Mouse (Mus musculus) liver, embryonic 14.5 days (tissue): ENCODE data around the gene Dus4l.
"Not testable (repeated sequence)": the region's sequence is repeated elsewhere in the genome, so short reads cannot be mapped to it uniquely, and the experiment has no call there.

Experiments
- CTCF ChIP-seq: IDR thresholded peaks from 2 replicates; pipeline ENCODE4 v1.5.1; 2016; ENCODE audit warnings: antibody characterized with exemption, low read depth, control low read depth
- EP300 ChIP-seq: IDR thresholded peaks from 2 replicates; pipeline ENCODE4 v1.6.1; 2016; ENCODE audit warnings: antibody characterized with exemption, low read depth

GRCm38 (mm10) chr12:31628396-31628795 lies 26.2 kb downstream of the Dus4l start:
- not testable (repeated sequence) for TF ChIP-seq CTCF, EP300
